Mouse (Mus musculus) forebrain, embryonic 16.5 days (tissue): ENCODE results near the gene Ubl4b. TPM values are rescaled to one million over a fixed set of nuclear protein-coding genes. Genes with fewer than 3 reads are reported as not detected.

ENCODE experiments used
- ATAC-seq: fragments of 200-750 bp; cut with Nextera tagmentation; 2 replicates; pipeline ENCODE4 v1.8.0; 2017; ENCODE audit warnings: mild to moderate bottlenecking, moderate library complexity
- H3K27ac ChIP-seq: fragments of 300-500 bp; sonication (generic); 2 replicates; pipeline ENCODE4 v1.5.1; 2014; ENCODE audit warnings: low read length, control low read depth
- H3K27me3 ChIP-seq: fragments of 300-500 bp; sonication (generic); replicated peaks from 2 replicates; pipeline ENCODE4 v1.6.1; 2014; ENCODE audit warnings: low read length; ENCODE audit not compliant: control insufficient read depth, insufficient read depth
- H3K36me3 ChIP-seq: fragments of 300-500 bp; sonication (generic); 2 replicates; pipeline ENCODE4 v1.6.1; 2014; ENCODE audit not compliant: control insufficient read depth, insufficient read depth
- H3K4me1 ChIP-seq: fragments of 300-500 bp; sonication (generic); replicated peaks from 2 replicates; pipeline ENCODE4 v1.6.1; 2014; ENCODE audit warnings: low read length; ENCODE audit not compliant: control insufficient read depth, insufficient read depth
- H3K4me2 ChIP-seq: fragments of 300-500 bp; sonication (generic); 2 replicates; pipeline ENCODE4 v1.6.1; 2014; ENCODE audit warnings: mild to moderate bottlenecking, low read length, control low read depth
- H3K4me3 ChIP-seq: fragments of 300-500 bp; sonication (generic); replicated peaks from 2 replicates; pipeline ENCODE4 v1.5.1; 2014; ENCODE audit warnings: mild to moderate bottlenecking, low read length, control low read depth
- H3K9ac ChIP-seq: fragments of 300-500 bp; sonication (generic); replicated peaks from 2 replicates; pipeline ENCODE4 v1.6.1; 2014; ENCODE audit warnings: low read depth, low read length, control low read depth
- H3K9me3 ChIP-seq: fragments of 300-500 bp; sonication (generic); 2 replicates; pipeline ENCODE4 v1.6.1; 2016; ENCODE audit warnings: low read length; ENCODE audit not compliant: control insufficient read depth
- WGBS: fragments of 180-500 bp; shearing (Covaris S2); extraction: QIAGEN DNeasy Blood & Tissue Kit; methylation state at CpG from one replicate; pipeline ENCODE4 v1.1.7; 2014; 5-methylcytosine and 5-hydroxymethylcytosine counted together
- polyA plus RNA-seq: library from polyadenylated mRNA; unstranded; fragments of >200 nt; fragmentation: Nextera tagmentation; extraction: Ambion mirVana; gene quantifications from 2 replicates; pipeline ENCODE4 v1.2.1, GENCODE M21; 2015

Gene Ubl4b
- polyA plus RNA-seq, 1 experiment from 2014 or later, result not detected

- no peak for ATAC-seq
- 83% methylated on average over 3 of the region's 3 CpGs for WGBS
- peaks cover 34% of the 10 kb centered on the region for H3K27me3 ChIP-seq
Measured at GRCm38 (mm10) chr3:107576807-107577206, 21.9 kb upstream of the Ubl4b start.

DNA sequence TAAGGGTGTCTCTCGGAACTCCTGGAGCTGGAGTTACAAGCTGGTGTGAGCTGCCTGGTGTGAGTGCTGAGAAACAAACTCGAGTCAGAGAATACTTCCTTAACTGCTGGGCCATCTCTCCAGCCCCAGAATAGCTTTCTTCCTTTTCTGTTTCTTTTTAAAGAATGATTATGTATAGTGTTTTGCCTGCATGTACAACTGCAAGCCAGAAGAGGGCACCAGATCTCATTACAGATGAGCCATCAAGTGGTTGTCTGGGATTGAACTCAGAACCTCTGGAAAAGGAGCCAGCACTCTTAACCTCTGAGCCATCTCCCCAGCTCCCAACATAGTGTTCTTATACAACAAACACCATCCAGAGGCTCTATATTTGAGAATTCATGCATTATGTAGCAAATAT lies 16.3 kb upstream of the Ubl4b start:
- no peak overlapping the region for H3K9ac ChIP-seq
- WGBS, result 56% methylated on average over 2 of the region's 2 CpGs
- H3K9me3 ChIP-seq, result no peaks in the 10 kb centered on the region
- no peaks in the 10 kb centered on the region for H3K27me3 ChIP-seq
- no peak overlapping the region for H3K4me3 ChIP-seq
- no peak overlapping the region for H3K27ac ChIP-seq
- no peak for ATAC-seq
- H3K4me2 ChIP-seq, result no peak overlapping the region
- no peaks in the 10 kb centered on the region for H3K36me3 ChIP-seq
- peaks cover 3% of the 10 kb centered on the region; the same call in 1 of the 2 replicates for H3K4me1 ChIP-seq

More at GRCm38 (mm10) chr3:107576807-107577206, 21.9 kb upstream of the Ubl4b start:
- Histone ChIP-seq H3K27ac (no peak overlapping the region), H3K9ac (no peak overlapping the region), H3K4me1 (no peaks in the 10 kb centered on the region), H3K4me3 (no peak overlapping the region), H3K36me3 (no peaks in the 10 kb centered on the region), H3K9me3 (no peaks in the 10 kb centered on the region), H3K4me2 (no peak overlapping the region)

DNA sequence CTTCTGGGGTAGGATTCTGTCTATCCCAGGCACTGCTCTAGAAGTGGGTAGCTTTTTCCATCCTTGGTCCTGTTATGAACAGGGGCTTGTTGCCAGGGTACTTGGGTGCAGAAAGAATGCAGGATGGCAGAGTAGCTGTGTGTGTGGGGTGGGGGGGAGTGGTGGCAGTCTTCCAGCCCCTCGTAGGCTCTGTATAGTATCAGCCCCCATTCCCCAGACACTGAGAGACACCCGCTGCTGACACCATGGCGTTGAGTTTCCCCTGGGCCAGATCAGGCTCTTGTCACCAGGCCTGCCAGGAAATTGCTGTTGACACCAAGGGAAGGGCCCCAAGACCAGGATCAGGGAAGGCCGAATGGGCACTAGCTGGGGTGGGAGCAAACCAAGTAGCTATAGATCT lies 13.8 kb upstream of the Ubl4b start:
- WGBS, result 37% methylated on average over 4 of the region's 4 CpGs
- ATAC-seq, result peak; percentile 77
- peaks cover 3% of the 10 kb centered on the region; the same call in 1 of the 2 replicates for H3K4me1 ChIP-seq
- H3K9me3 ChIP-seq, result no peaks in the 10 kb centered on the region
- H3K4me2 ChIP-seq, result no peak overlapping the region
- no peak overlapping the region for H3K27ac ChIP-seq
- H3K36me3 ChIP-seq, result no peaks in the 10 kb centered on the region
- H3K9ac ChIP-seq, result no peak overlapping the region
- H3K4me3 ChIP-seq, result no peak overlapping the region
- H3K27me3 ChIP-seq, result no peaks in the 10 kb centered on the region

DNA sequence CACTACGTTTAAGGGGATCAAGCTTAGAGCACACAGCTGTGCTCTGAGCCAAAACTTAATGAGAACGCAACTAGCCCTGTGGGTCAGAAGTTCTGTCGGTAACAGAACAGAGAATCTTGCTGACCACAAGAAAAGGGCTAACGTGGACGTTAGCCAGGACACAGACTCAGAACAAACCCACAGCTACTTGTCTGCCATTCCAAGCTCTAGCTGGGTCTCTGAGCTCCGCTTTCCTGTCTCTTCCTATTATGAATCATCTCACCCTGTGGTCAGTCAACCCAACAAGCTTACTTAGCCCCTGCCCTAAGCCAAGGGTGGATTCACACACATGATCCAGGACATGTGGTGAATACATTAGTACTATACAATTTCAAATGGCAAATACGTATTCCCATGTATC lies 12.9 kb upstream of the Ubl4b start:
- Histone ChIP-seq H3K9ac (no peak overlapping the region), H3K4me3 (no peak overlapping the region), H3K4me1 (peaks cover 3% of the 10 kb centered on the region; the same call in 1 of the 2 replicates), H3K27me3 (no peaks in the 10 kb centered on the region), H3K4me2 (no peak overlapping the region), H3K27ac (no peak overlapping the region), H3K9me3 (no peaks in the 10 kb centered on the region), H3K36me3 (no peaks in the 10 kb centered on the region)
- ATAC-seq, result no peak
- WGBS, result 81% methylated on average over 7 of the region's 7 CpGs

DNA sequence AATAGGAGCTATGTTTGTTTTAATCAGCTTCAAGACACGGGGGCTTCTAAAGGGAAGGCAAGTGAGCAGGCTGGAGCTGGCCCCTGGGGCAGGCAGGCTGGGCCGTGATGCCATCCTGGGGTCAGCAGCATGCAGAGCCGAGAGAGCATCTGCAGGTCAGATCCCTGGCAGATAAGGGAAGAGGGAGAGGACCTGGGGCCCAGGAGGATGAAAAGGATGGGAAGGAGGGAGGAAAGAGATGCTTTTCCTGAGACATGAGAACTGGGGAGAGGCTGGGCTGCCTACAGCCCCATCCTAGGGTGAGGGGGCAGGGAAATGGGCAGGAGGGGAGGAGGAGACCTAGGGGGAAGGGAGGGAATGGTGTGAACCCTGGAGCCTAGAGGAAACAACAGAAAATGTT lies 10.5 kb upstream of the Ubl4b start:
- Histone ChIP-seq H3K4me1 (peaks cover 3% of the 10 kb centered on the region; the same call in 1 of the 2 replicates), H3K27ac (no peak overlapping the region), H3K4me3 (no peak overlapping the region), H3K36me3 (no peaks in the 10 kb centered on the region), H3K9ac (no peak overlapping the region), H3K4me2 (no peak overlapping the region), H3K27me3 (no peaks in the 10 kb centered on the region), H3K9me3 (no peaks in the 10 kb centered on the region)
- no peak for ATAC-seq
- 50% methylated on average over 3 of the region's 3 CpGs for WGBS

- no peaks in the 10 kb centered on the region for H3K36me3 ChIP-seq
- no peaks in the 10 kb centered on the region for H3K27me3 ChIP-seq
- H3K9ac ChIP-seq, result no peak overlapping the region
- no peak overlapping the region for H3K4me2 ChIP-seq
- H3K4me1 ChIP-seq, result peaks cover 3% of the 10 kb centered on the region; the same call in 1 of the 2 replicates
- ATAC-seq, result no peak
- no peak overlapping the region for H3K27ac ChIP-seq
- 44% methylated on average over 4 of the region's 4 CpGs for WGBS
- no peak overlapping the region for H3K4me3 ChIP-seq
- no peaks in the 10 kb centered on the region for H3K9me3 ChIP-seq
Measured at GRCm38 (mm10) chr3:107563880-107564279, 9.0 kb upstream of the Ubl4b start.

DNA sequence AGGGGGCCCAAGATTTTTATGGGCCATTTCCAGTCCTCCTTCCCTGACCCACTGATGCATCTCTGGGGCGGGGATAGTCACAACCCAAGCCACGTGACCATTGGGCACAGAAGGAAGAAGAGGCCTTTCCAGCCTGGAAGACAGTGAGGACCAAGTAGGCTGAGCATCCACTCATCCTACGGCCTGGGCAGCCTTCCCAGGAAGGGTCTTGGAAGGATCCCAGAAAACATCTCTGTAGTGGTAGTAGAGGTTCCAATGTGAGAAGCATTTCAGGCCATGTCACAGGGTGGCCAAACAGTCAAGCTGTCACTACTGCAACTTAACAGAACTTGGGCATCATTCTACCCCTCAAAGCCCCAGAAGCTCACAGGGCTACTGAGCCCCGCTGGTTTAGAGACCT lies 7.7 kb upstream of the Ubl4b start:
- WGBS, result 87% methylated on average over 4 of the region's 4 CpGs
- no peak for ATAC-seq
- Histone ChIP-seq H3K9me3 (no peaks in the 10 kb centered on the region), H3K27ac (no peak overlapping the region), H3K27me3 (no peaks in the 10 kb centered on the region), H3K4me2 (no peak overlapping the region), H3K9ac (no peak overlapping the region), H3K36me3 (no peaks in the 10 kb centered on the region), H3K4me3 (no peak overlapping the region), H3K4me1 (no peaks in the 10 kb centered on the region)

DNA sequence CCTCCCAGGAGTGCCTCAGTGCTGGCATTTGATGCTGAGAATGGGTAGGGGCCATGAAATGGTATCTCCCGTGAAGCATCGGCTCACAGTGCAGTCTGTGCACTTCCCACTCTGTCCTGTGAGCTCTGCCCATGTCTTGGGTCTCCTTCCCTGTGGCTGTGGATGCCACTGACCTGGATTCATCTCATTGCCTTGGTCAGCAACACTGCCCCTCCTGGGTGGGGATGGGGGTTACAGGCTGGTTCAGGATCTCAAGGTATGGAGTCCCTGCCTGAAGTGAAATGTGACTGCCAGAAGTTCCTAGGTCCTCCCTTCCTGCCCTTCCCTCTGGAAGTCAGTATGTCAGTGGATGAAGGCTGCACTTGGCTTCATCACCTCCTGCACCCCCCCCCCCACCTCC lies 7.2 kb upstream of the Ubl4b start:
- Histone ChIP-seq H3K36me3 (no peaks in the 10 kb centered on the region), H3K4me2 (no peak overlapping the region), H3K27ac (no peak overlapping the region), H3K27me3 (no peaks in the 10 kb centered on the region), H3K4me3 (no peak overlapping the region), H3K4me1 (no peaks in the 10 kb centered on the region), H3K9ac (no peak overlapping the region), H3K9me3 (no peaks in the 10 kb centered on the region)
- ATAC-seq, result no peak
- 70% methylated on average over 2 of the region's 2 CpGs for WGBS

GRCm38 (mm10) chr3:107559183-107559582 lies 4.3 kb upstream of the Ubl4b start:
- 13% methylated on average over 3 of the region's 3 CpGs for WGBS
- no peak overlapping the region for H3K4me2 ChIP-seq
- ATAC-seq, result peak; percentile 76

GRCm38 (mm10) chr3:107558740-107559139 lies 3.9 kb upstream of the Ubl4b start:
- Histone ChIP-seq H3K27ac (no peak overlapping the region), H3K4me3 (no peak overlapping the region), H3K36me3 (no peaks in the 10 kb centered on the region), H3K4me2 (no peak overlapping the region), H3K9me3 (no peaks in the 10 kb centered on the region), H3K9ac (no peak overlapping the region), H3K4me1 (no peaks in the 10 kb centered on the region), H3K27me3 (no peaks in the 10 kb centered on the region)
- ATAC-seq, result no peak
- WGBS, result 26% methylated on average over 3 of the region's 3 CpGs

More at GRCm38 (mm10) chr3:107559183-107559582, 4.3 kb upstream of the Ubl4b start:
- H3K9me3 ChIP-seq, result no peaks in the 10 kb centered on the region
- no peaks in the 10 kb centered on the region for H3K27me3 ChIP-seq
- no peak overlapping the region for H3K9ac ChIP-seq
- no peak overlapping the region for H3K4me3 ChIP-seq
- no peak overlapping the region for H3K27ac ChIP-seq
- no peaks in the 10 kb centered on the region for H3K36me3 ChIP-seq
- no peaks in the 10 kb centered on the region for H3K4me1 ChIP-seq
